Mouse (Mus musculus): ENCODE data around the gene Gbx1. TPM values are rescaled to one million over a fixed set of nuclear protein-coding genes. Genes with fewer than 3 reads are reported as not detected.
"Not testable (repeated sequence)": the region's sequence is repeated elsewhere in the genome, so short reads cannot be mapped to it uniquely, and the experiment has no call there.

The Gbx1 gene
- total RNA-seq (2021): not detected
- long read RNA-seq, experiment 1: 0 reads
- long read RNA-seq, experiment 2: 0 reads

- DNase-seq (ENCODE audit: low spot score in 2 of 2): peak; percentile 39 to 48
Observed at GRCm38 (mm10) chr5:24526889-24527230, at the start of gene Gbx1. Gbx1 (minus strand) TSS chr5:24527202.

GRCm38 (mm10) chr5:24576801-24577182 lies 49.8 kb upstream of the Gbx1 start:
- DNase-seq (ENCODE audit: low spot score in 2 of 2): no peak

- no peak for DNase-seq (ENCODE audit: low spot score in 2 of 2)
Observed at GRCm38 (mm10) chr5:24575948-24576347, 48.9 kb upstream of the Gbx1 start.

- DNase-seq (ENCODE audit: low spot score in 2 of 2): no peak
Observed at GRCm38 (mm10) chr5:24556709-24557108, 29.7 kb upstream of the Gbx1 start, which contains the start of gene 4931409K22Rik. 4931409K22Rik (minus strand) TSS chr5:24556809.

GRCm38 (mm10) chr5:24555335-24555734 lies 28.3 kb upstream of the Gbx1 start:
- not testable (repeated sequence) for DNase-seq (ENCODE audit: low spot score in 2 of 2)

- no peak for DNase-seq (ENCODE audit: low spot score in 2 of 2)
Observed at GRCm38 (mm10) chr5:24553621-24554244, 26.7 kb upstream of the Gbx1 start.

- DNase-seq (ENCODE audit: low spot score in 2 of 2): no peak
Observed at GRCm38 (mm10) chr5:24551317-24551688, 24.3 kb upstream of the Gbx1 start.

GRCm38 (mm10) chr5:24550598-24551316 lies 23.8 kb upstream of the Gbx1 start:
- DNase-seq (ENCODE audit: low spot score in 2 of 2): peak in 1 of 2 experiments; percentile 31

- no peak for DNase-seq (ENCODE audit: low spot score in 2 of 2)
Observed at GRCm38 (mm10) chr5:24542643-24543042, 15.6 kb upstream of the Gbx1 start.

- DNase-seq (ENCODE audit: low spot score in 2 of 2): no peak
Observed at GRCm38 (mm10) chr5:24541144-24541569, 14.2 kb upstream of the Gbx1 start.

GRCm38 (mm10) chr5:24540387-24541143 lies 13.6 kb upstream of the Gbx1 start, which contains the start of gene Asb10:
Asb10 (minus strand) TSS chr5:24540978.
- peak in 1 of 2 experiments; percentile 46 for DNase-seq (ENCODE audit: low spot score in 2 of 2)

GRCm38 (mm10) chr5:24539571-24540296 lies 12.7 kb upstream of the Gbx1 start:
- no peak for DNase-seq (ENCODE audit: low spot score in 2 of 2)

- no peak for DNase-seq (ENCODE audit: low spot score in 2 of 2)
Observed at GRCm38 (mm10) chr5:24537618-24538017, 10.6 kb upstream of the Gbx1 start.

- peak in 1 of 2 experiments; percentile 48 for DNase-seq (ENCODE audit: low spot score in 2 of 2)
Observed at GRCm38 (mm10) chr5:24536511-24536910, 9.5 kb upstream of the Gbx1 start.

GRCm38 (mm10) chr5:24535731-24536130 lies 8.7 kb upstream of the Gbx1 start:
- DNase-seq (ENCODE audit: low spot score in 2 of 2): no peak

- DNase-seq (ENCODE audit: low spot score in 2 of 2): no peak
Observed at GRCm38 (mm10) chr5:24534292-24534691, 7.3 kb upstream of the Gbx1 start.

- no peak for DNase-seq (ENCODE audit: low spot score in 2 of 2)
Observed at GRCm38 (mm10) chr5:24533391-24533790, 6.4 kb upstream of the Gbx1 start.

- DNase-seq (ENCODE audit: low spot score in 2 of 2): peak; percentile 93 to 95
Observed at GRCm38 (mm10) chr5:24530042-24530689, 3.2 kb upstream of the Gbx1 start.

GRCm38 (mm10) chr5:24527780-24528179 lies 778 bp upstream of the Gbx1 start:
- no peak for DNase-seq (ENCODE audit: low spot score in 2 of 2)

- DNase-seq (ENCODE audit: low spot score in 2 of 2): no peak
Observed at GRCm38 (mm10) chr5:24526190-24526888, 663 bp downstream of the Gbx1 start.

Measured in adrenal gland, adult 18-20 months (tissue).